Mouse (Mus musculus): ENCODE data around the gene Map3k3.
A peak's percentile ranks its signal among the peaks of the same experiment; 100 is the strongest.
"Not testable (repeated sequence)": the region's sequence is repeated elsewhere in the genome, so short reads cannot be mapped to it uniquely, and the experiment has no call there.

Map3k3 gene

GRCm38 (mm10) chr11:106076321-106076720 lies 8.1 kb upstream of the Map3k3 start:
- peak; percentile 54 to 58 for DNase-seq (ENCODE audit: low spot score in 2 of 2)

- DNase-seq (ENCODE audit: low spot score in 2 of 2) = peak; percentile 60 to 67
These were observed 623 bp downstream of the Map3k3 start for GRCm38 (mm10) chr11:106084911-106085561.

- DNase-seq (ENCODE audit: low spot score in 2 of 2) = no peak
These were observed 13.8 kb downstream of the Map3k3 start for GRCm38 (mm10) chr11:106098223-106098622.

GRCm38 (mm10) chr11:106102866-106103265 lies 18.5 kb downstream of the Map3k3 start:
- no peak for DNase-seq (ENCODE audit: low spot score in 2 of 2)

- no peak for DNase-seq (ENCODE audit: low spot score in 2 of 2)
These were observed 21.7 kb downstream of the Map3k3 start for GRCm38 (mm10) chr11:106106047-106106587.

GRCm38 (mm10) chr11:106111688-106112087 lies 27.3 kb downstream of the Map3k3 start:
- DNase-seq (ENCODE audit: low spot score in 2 of 2) = no peak

GRCm38 (mm10) chr11:106122221-106122620 lies 37.8 kb downstream of the Map3k3 start:
- no peak for DNase-seq (ENCODE audit: low spot score in 2 of 2)

- no peak for DNase-seq (ENCODE audit: low spot score in 2 of 2)
These were observed 38.3 kb downstream of the Map3k3 start for GRCm38 (mm10) chr11:106122736-106123135.

GRCm38 (mm10) chr11:106124784-106125183 lies 40.4 kb downstream of the Map3k3 start:
- no peak for DNase-seq (ENCODE audit: low spot score in 2 of 2)

- DNase-seq (ENCODE audit: low spot score in 2 of 2) = no peak
These were observed 41.4 kb downstream of the Map3k3 start for GRCm38 (mm10) chr11:106125827-106126226.

GRCm38 (mm10) chr11:106126727-106127373 lies 42.4 kb downstream of the Map3k3 start:
- not testable (repeated sequence) for DNase-seq (ENCODE audit: low spot score in 2 of 2)

- DNase-seq (ENCODE audit: low spot score in 2 of 2) = no peak
These were observed 45.1 kb downstream of the Map3k3 start for GRCm38 (mm10) chr11:106129477-106129876.

GRCm38 (mm10) chr11:106132516-106132915 lies 48.1 kb downstream of the Map3k3 start:
- no peak for DNase-seq (ENCODE audit: low spot score in 2 of 2)

GRCm38 (mm10) chr11:106134580-106135528 lies 50.4 kb downstream of the Map3k3 start:
- peak in 1 of 2 experiments; percentile 23 for DNase-seq (ENCODE audit: low spot score in 2 of 2)

GRCm38 (mm10) chr11:106151219-106151618 lies 66.8 kb downstream of the Map3k3 start:
- DNase-seq (ENCODE audit: low spot score in 2 of 2) = no peak

GRCm38 (mm10) chr11:106152132-106152531 lies 67.7 kb downstream of the Map3k3 start:
- peak; percentile 68 for DNase-seq (ENCODE audit: low spot score in 2 of 2)

- no peak for DNase-seq (ENCODE audit: low spot score in 2 of 2)
These were observed 69.7 kb downstream of the Map3k3 start for GRCm38 (mm10) chr11:106154091-106154490.

- no peak for DNase-seq (ENCODE audit: low spot score in 2 of 2)
These were observed 70.4 kb downstream of the Map3k3 start for GRCm38 (mm10) chr11:106154770-106155169.

GRCm38 (mm10) chr11:106155761-106156160 lies 71.3 kb downstream of the Map3k3 start:
- no peak for DNase-seq (ENCODE audit: low spot score in 2 of 2)

GRCm38 (mm10) chr11:106156257-106156656 lies 71.8 kb downstream of the Map3k3 start:
- DNase-seq (ENCODE audit: low spot score in 2 of 2) = no peak

- DNase-seq (ENCODE audit: low spot score in 2 of 2) = no peak
These were observed 72.7 kb downstream of the Map3k3 start for GRCm38 (mm10) chr11:106157154-106157553.

Data from right cerebral cortex, adult 2 months (tissue).